Mouse (Mus musculus) natural killer cell, adult 2 months (primary cell): ENCODE results near the gene C530025M09Rik.

Source experiments
- DNase-seq, 2 experiments: peaks; one replicate each; pipeline ENCODE4 v3.0.0; 2022; ENCODE audit warnings: low spot score in 2 of 2

Gene C530025M09Rik

GRCm38 (mm10) chr2:149830536-149831458 lies at the start of gene C530025M09Rik:
C530025M09Rik (minus strand) TSS chr2:149831213.
- no peak for DNase-seq

GRCm38 (mm10) chr2:149877954-149878353 lies 46.9 kb upstream of the C530025M09Rik start:
- no peak for DNase-seq

- no peak for DNase-seq
These were observed 42.3 kb upstream of the C530025M09Rik start for GRCm38 (mm10) chr2:149873346-149873745.

GRCm38 (mm10) chr2:149872496-149872895 lies 41.5 kb upstream of the C530025M09Rik start:
- DNase-seq: no peak

GRCm38 (mm10) chr2:149870496-149870895 lies 39.5 kb upstream of the C530025M09Rik start:
- DNase-seq: no peak

GRCm38 (mm10) chr2:149865914-149866435 lies 35.0 kb upstream of the C530025M09Rik start:
- no peak for DNase-seq

- DNase-seq: no peak
These were observed 30.0 kb upstream of the C530025M09Rik start for GRCm38 (mm10) chr2:149861002-149861401.

GRCm38 (mm10) chr2:149848778-149849177 lies 17.8 kb upstream of the C530025M09Rik start:
- no peak for DNase-seq

GRCm38 (mm10) chr2:149844575-149844974 lies 13.6 kb upstream of the C530025M09Rik start:
- no peak for DNase-seq

GRCm38 (mm10) chr2:149839666-149840065 lies 8.7 kb upstream of the C530025M09Rik start:
- no peak for DNase-seq

- DNase-seq: no peak
These were observed 5.6 kb upstream of the C530025M09Rik start for GRCm38 (mm10) chr2:149836471-149837135.

GRCm38 (mm10) chr2:149835091-149835490 lies 4.1 kb upstream of the C530025M09Rik start:
- DNase-seq: no peak

- DNase-seq: no peak
These were observed 1.3 kb upstream of the C530025M09Rik start for GRCm38 (mm10) chr2:149832301-149832700.

- no peak for DNase-seq
These were observed 639 bp upstream of the C530025M09Rik start for GRCm38 (mm10) chr2:149831459-149832245.

GRCm38 (mm10) chr2:149829955-149830535 lies 968 bp downstream of the C530025M09Rik start:
- no peak for DNase-seq

GRCm38 (mm10) chr2:149828911-149829310 lies 2.1 kb downstream of the C530025M09Rik start, which contains the start of gene Syndig1:
Syndig1 (plus strand) TSS chr2:149829211.
- DNase-seq: no peak

GRCm38 (mm10) chr2:149820201-149820600 lies 10.8 kb downstream of the C530025M09Rik start:
- DNase-seq: no peak

- no peak for DNase-seq
These were observed 11.3 kb downstream of the C530025M09Rik start for GRCm38 (mm10) chr2:149819751-149820150.

GRCm38 (mm10) chr2:149818395-149818794 lies 12.6 kb downstream of the C530025M09Rik start:
- no peak for DNase-seq

- DNase-seq: no peak
These were observed 18.1 kb downstream of the C530025M09Rik start for GRCm38 (mm10) chr2:149812899-149813298.

GRCm38 (mm10) chr2:149805256-149805655 lies 25.8 kb downstream of the C530025M09Rik start:
- DNase-seq: no peak
